Mouse (Mus musculus): ENCODE data around the gene Dffa. TPM values are rescaled to one million over a fixed set of nuclear protein-coding genes. Genes with fewer than 3 reads are reported as not detected.

Dffa gene
- total RNA-seq (2014; fragmentation: Nextera tagmentation) (9.2 and 12.7 TPM in 2 replicates), total RNA-seq (2017) (22.5 and 23.1 TPM in 2 replicates), polyA plus RNA-seq (2012) (9.1 and 12.6 TPM in 2 replicates)

DNA sequence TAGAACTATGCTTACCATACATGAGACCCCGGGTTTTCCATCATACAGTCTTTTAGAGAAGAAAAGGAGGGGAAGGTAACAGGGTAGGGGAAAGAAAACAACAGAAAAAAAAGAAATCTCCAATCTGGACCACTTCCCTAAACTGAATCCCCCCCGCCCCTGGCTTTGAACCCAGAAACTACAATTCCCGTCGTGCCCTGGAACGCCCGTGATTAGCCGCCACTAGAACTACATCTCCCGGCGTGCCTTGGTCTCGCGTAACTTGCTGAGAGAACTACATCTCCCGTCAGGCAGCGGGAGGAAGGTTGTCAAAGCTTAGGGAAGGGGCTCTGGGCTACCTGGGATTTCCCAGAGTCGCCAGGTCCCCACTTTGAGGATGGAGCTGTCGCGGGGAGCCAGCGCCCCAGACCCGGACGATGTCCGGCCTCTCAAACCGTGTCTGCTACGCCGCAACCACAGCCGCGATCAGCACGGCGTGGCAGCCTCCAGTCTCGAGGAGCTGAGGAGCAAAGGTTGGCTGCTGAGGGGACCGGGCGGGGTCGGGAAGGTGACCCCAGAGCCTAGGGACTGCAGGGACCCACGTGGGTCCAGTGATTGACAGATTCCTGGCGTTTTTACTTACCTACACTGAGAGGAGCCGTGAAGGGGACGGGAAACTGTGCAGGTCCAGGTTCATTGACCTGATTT lies at the start of gene Dffa:
Dffa (plus strand) TSS at position 272 of the 687 bp plus-strand sequence.
- Histone ChIP-seq H3K36me3 (replicated peaks) (peaks cover 29% of the 10 kb centered on the region), H3K4me3 (ENCODE audit: low read depth, low read length) (peak within 1 kb of the TSS; percentile 91), H3K27me3 (ENCODE audit: insufficient read depth, low read length) (no peaks in the 10 kb centered on the region), H3K4me1 (ENCODE audit: insufficient read depth, low read depth, low read length) (peaks cover 25% of the 10 kb centered on the region), H3K9me3 (replicated peaks) (no peaks in the 10 kb centered on the region)
- DNase-seq (ENCODE audit: low spot score) (peak; percentile 69), ATAC-seq (ENCODE audit: extremely low read depth, insufficient number of reproducible peaks, low FRiP score, poor library complexity, severe bottlenecking) (peak; percentile 92)
- TF ChIP-seq TAL1 (conservative IDR thresholded peaks at IDR 0.05; ENCODE audit: low read depth, low read length) (no peak), GATA1 (IDR thresholded peaks at IDR 0.05; ENCODE audit: borderline replicate concordance, low read length) (no peak), GATA2 (IDR thresholded peaks at IDR 0.05; ENCODE audit: borderline replicate concordance, low read depth, low read length) (no peak), CTCF (IDR thresholded peaks at IDR 0.05; ENCODE audit: low read depth, low read length) (no peak), POLR2AphosphoS5 (IDR thresholded peaks at IDR 0.05; ENCODE audit: insufficient replicate concordance, low read depth, low read length) (no peak)

DNA sequence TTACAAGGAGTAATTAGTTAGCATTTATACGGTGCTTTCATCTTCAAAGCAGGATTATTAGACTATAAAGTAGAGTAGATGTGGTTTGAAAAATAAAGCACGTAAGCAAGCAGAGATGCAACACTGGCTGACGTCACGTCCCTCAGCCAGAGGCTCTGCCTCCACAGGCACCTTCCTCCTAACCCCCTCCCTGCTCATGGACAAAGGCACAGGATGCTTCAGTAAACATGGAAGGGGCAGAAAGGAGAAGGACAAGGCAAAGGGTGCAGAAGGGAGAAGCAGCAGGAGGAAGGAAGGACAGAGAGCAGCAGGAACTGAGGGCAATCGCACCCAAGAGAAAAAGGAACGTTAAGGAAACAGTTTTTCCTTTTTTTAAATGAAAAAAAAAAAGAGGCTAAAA lies 48.1 kb upstream of the Dffa start:
- Histone ChIP-seq H3K9me3 (replicated peaks) (no peaks in the 10 kb centered on the region), H3K4me3 (ENCODE audit: low read depth, low read length) (no peak overlapping the region), H3K27me3 (ENCODE audit: insufficient read depth, low read length) (no peaks in the 10 kb centered on the region), H3K36me3 (replicated peaks) (peaks cover 79% of the 10 kb centered on the region), H3K4me1 (ENCODE audit: insufficient read depth, low read depth, low read length) (no peaks in the 10 kb centered on the region)
- TF ChIP-seq POLR2AphosphoS5 (IDR thresholded peaks at IDR 0.05; ENCODE audit: insufficient replicate concordance, low read depth, low read length) (no peak), CTCF (IDR thresholded peaks at IDR 0.05; ENCODE audit: low read depth, low read length) (no peak), TAL1 (conservative IDR thresholded peaks at IDR 0.05; ENCODE audit: low read depth, low read length) (no peak), GATA2 (IDR thresholded peaks at IDR 0.05; ENCODE audit: borderline replicate concordance, low read depth, low read length) (no peak), GATA1 (IDR thresholded peaks at IDR 0.05; ENCODE audit: borderline replicate concordance, low read length) (no peak)
- no peak for DNase-seq (ENCODE audit: low spot score)
- no peak for ATAC-seq (ENCODE audit: extremely low read depth, insufficient number of reproducible peaks, low FRiP score, poor library complexity, severe bottlenecking)

DNA sequence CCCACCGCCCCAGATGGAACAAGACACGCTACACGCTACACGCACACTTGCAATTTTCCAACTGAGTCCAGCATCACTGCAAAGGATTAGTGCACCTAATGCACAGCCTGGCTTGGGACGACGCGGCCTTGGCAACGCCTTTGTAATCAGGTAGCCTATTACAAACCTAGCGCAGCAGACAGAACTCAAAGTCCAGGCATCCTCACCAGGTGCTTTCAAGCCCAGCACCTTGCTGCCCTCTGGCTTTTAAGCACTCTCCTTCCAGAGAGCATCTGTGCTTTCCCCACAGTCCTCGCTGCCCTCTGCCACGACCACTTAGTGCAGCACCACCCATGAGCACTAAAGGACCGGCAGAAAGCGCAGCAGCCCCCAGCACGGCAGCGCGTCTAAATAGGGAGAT lies 47.0 kb upstream of the Dffa start:
- Histone ChIP-seq H3K27me3 (ENCODE audit: insufficient read depth, low read length) (no peaks in the 10 kb centered on the region), H3K4me3 (ENCODE audit: low read depth, low read length) (no peak overlapping the region), H3K4me1 (ENCODE audit: insufficient read depth, low read depth, low read length) (no peaks in the 10 kb centered on the region), H3K36me3 (replicated peaks) (peaks cover 80% of the 10 kb centered on the region), H3K9me3 (replicated peaks) (no peaks in the 10 kb centered on the region)
- DNase-seq (ENCODE audit: low spot score) (no peak), ATAC-seq (ENCODE audit: extremely low read depth, insufficient number of reproducible peaks, low FRiP score, poor library complexity, severe bottlenecking) (no peak)
- no peak for TF ChIP-seq TAL1 (conservative IDR thresholded peaks at IDR 0.05; ENCODE audit: low read depth, low read length)
- no peak for TF ChIP-seq POLR2AphosphoS5 (IDR thresholded peaks at IDR 0.05; ENCODE audit: insufficient replicate concordance, low read depth, low read length)
- TF ChIP-seq GATA2 (IDR thresholded peaks at IDR 0.05; ENCODE audit: borderline replicate concordance, low read depth, low read length): no peak
- TF ChIP-seq CTCF (IDR thresholded peaks at IDR 0.05; ENCODE audit: low read depth, low read length): no peak
- TF ChIP-seq GATA1 (IDR thresholded peaks at IDR 0.05; ENCODE audit: borderline replicate concordance, low read length): no peak

DNA sequence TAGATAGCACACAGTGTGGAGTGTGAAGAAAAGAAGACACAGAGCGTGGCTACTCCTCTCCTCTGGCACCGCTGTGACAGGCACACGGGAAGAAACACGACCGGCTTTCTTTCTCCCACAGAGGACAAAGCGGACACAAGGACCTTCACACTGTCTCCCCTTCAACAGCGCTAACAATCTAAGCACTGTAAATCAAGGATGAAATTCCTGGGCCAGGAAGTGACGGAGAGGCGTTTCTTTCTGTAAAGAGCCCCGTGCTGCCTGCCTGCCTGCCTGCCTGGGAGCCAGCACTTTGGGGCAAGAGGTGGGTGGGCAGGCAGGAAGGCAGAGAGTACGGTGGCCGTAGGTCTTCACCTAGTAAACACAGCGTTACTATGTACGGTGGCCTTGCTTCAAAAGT lies 46.5 kb upstream of the Dffa start:
- Histone ChIP-seq H3K4me1 (ENCODE audit: insufficient read depth, low read depth, low read length) (no peaks in the 10 kb centered on the region), H3K4me3 (ENCODE audit: low read depth, low read length) (no peak overlapping the region), H3K9me3 (replicated peaks) (no peaks in the 10 kb centered on the region), H3K36me3 (replicated peaks) (peaks cover 82% of the 10 kb centered on the region), H3K27me3 (ENCODE audit: insufficient read depth, low read length) (no peaks in the 10 kb centered on the region)
- DNase-seq (ENCODE audit: low spot score) (no peak), ATAC-seq (ENCODE audit: extremely low read depth, insufficient number of reproducible peaks, low FRiP score, poor library complexity, severe bottlenecking) (no peak)
- no peak for TF ChIP-seq POLR2AphosphoS5 (IDR thresholded peaks at IDR 0.05; ENCODE audit: insufficient replicate concordance, low read depth, low read length)
- TF ChIP-seq GATA2 (IDR thresholded peaks at IDR 0.05; ENCODE audit: borderline replicate concordance, low read depth, low read length): no peak
- no peak for TF ChIP-seq TAL1 (conservative IDR thresholded peaks at IDR 0.05; ENCODE audit: low read depth, low read length)
- TF ChIP-seq CTCF (IDR thresholded peaks at IDR 0.05; ENCODE audit: low read depth, low read length): no peak

DNA sequence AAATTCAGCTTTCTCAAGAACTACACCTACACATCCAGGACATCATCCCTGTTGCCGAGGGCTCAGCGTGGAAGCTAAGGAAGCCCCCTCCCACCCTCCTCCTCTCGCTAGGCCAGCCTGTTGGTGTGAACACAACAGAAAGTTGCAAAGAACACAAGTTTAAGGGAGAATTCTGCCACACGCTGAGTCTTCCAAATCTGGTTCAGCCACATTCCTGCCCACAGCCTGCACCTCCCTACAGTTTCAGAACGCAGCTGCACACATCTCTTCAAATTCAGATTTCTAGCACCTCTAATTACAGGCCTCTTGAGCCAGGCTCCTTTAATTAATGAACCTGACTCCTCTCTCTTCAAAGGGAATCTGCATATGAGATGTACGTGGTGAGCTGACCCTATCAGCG lies 45.6 kb upstream of the Dffa start:
- no peak for ATAC-seq (ENCODE audit: extremely low read depth, insufficient number of reproducible peaks, low FRiP score, poor library complexity, severe bottlenecking)
- no peak overlapping the region for H3K4me3 ChIP-seq (ENCODE audit: low read depth, low read length)
- DNase-seq (ENCODE audit: low spot score): no peak
- peaks cover 83% of the 10 kb centered on the region for H3K36me3 ChIP-seq (replicated peaks)
- TF ChIP-seq POLR2AphosphoS5 (IDR thresholded peaks at IDR 0.05; ENCODE audit: insufficient replicate concordance, low read depth, low read length): no peak
- no peak for TF ChIP-seq GATA1 (IDR thresholded peaks at IDR 0.05; ENCODE audit: borderline replicate concordance, low read length)
- TF ChIP-seq TAL1 (conservative IDR thresholded peaks at IDR 0.05; ENCODE audit: low read depth, low read length): no peak
- no peak for TF ChIP-seq GATA2 (IDR thresholded peaks at IDR 0.05; ENCODE audit: borderline replicate concordance, low read depth, low read length)
- no peak for TF ChIP-seq CTCF (IDR thresholded peaks at IDR 0.05; ENCODE audit: low read depth, low read length)
- H3K27me3 ChIP-seq (ENCODE audit: insufficient read depth, low read length): no peaks in the 10 kb centered on the region
- H3K4me1 ChIP-seq (ENCODE audit: insufficient read depth, low read depth, low read length): no peaks in the 10 kb centered on the region
- no peaks in the 10 kb centered on the region for H3K9me3 ChIP-seq (replicated peaks)

DNA sequence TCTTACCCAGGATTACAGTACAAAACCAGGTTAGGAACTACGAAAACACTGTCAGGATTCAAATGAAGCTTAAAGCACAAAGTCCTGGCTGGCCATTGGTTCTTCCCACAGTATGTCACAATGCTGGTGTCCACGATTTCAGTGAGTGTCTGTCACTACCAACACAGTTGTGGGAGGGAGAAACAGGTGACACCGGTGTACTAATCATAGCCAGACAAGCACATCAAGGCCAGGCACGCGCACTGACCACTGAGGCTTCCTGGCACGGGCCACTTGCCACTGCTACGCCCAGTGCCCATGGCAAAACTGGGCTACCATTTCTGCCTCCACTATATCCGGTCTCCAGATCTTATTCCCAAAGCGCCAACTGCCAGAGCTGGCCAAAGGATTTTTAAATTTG lies 44.2 kb upstream of the Dffa start:
- no peaks in the 10 kb centered on the region for H3K27me3 ChIP-seq (ENCODE audit: insufficient read depth, low read length)
- no peak for DNase-seq (ENCODE audit: low spot score)
- H3K4me3 ChIP-seq (ENCODE audit: low read depth, low read length): no peak overlapping the region
- H3K9me3 ChIP-seq (replicated peaks): no peaks in the 10 kb centered on the region
- H3K4me1 ChIP-seq (ENCODE audit: insufficient read depth, low read depth, low read length): no peaks in the 10 kb centered on the region
- TF ChIP-seq GATA2 (IDR thresholded peaks at IDR 0.05; ENCODE audit: borderline replicate concordance, low read depth, low read length): no peak
- no peak for TF ChIP-seq TAL1 (conservative IDR thresholded peaks at IDR 0.05; ENCODE audit: low read depth, low read length)
- TF ChIP-seq GATA1 (IDR thresholded peaks at IDR 0.05; ENCODE audit: borderline replicate concordance, low read length): no peak
- no peak for TF ChIP-seq CTCF (IDR thresholded peaks at IDR 0.05; ENCODE audit: low read depth, low read length)
- no peak for TF ChIP-seq POLR2AphosphoS5 (IDR thresholded peaks at IDR 0.05; ENCODE audit: insufficient replicate concordance, low read depth, low read length)
- H3K36me3 ChIP-seq (replicated peaks): peaks cover 86% of the 10 kb centered on the region
- no peak for ATAC-seq (ENCODE audit: extremely low read depth, insufficient number of reproducible peaks, low FRiP score, poor library complexity, severe bottlenecking)

Measured in G1E (cell line).